Mouse (Mus musculus): ENCODE results near the gene Tmem120a. TPM values are rescaled to one million over a fixed set of nuclear protein-coding genes. Genes with fewer than 3 reads are reported as not detected.

The Tmem120a gene
- polyA plus RNA-seq, 1 experiment: 74.1 TPM

DNA sequence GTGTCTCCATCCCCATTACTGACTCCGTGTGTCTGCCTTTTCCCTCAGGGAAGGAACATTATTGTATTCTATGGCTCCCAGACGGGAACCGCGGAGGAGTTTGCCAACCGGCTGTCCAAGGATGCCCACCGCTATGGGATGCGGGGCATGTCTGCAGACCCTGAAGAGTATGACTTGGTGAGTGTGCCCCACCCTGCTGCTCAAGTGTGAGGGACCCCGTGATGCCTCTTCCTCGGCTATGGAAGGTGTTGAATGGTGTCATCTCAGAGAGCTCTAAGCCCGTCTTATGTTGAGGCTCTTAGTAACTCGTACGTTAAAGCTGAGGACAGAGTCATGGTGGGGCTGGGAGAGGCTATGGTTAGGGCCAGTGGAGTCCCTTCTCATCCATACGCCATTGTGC is 14.9 kb downstream of the Tmem120a start:
- Histone ChIP-seq H3K4me3 (replicated peaks; ENCODE audit: control insufficient read depth, low read depth, low read length) (no peak overlapping the region), H3K4me1 (ENCODE audit: control insufficient read depth, insufficient read depth, low read length) (no peaks in the 10 kb centered on the region), H3K27ac (ENCODE audit: control insufficient read depth, insufficient read depth, low read depth, low read length, poor library complexity) (no peak overlapping the region)
- 91% methylated on average over 13 of the region's 13 CpGs for WGBS
- TF ChIP-seq CTCF (IDR thresholded peaks at IDR 0.05; ENCODE audit: control insufficient read depth, insufficient read depth, low read length) (no peak), POLR2A (IDR thresholded peaks at IDR 0.05; ENCODE audit: borderline replicate concordance, control insufficient read depth, low read depth, low read length) (no peak)

GRCm38 (mm10) chr5:135728361-135728760 is 15.9 kb downstream of the Tmem120a start:
- TF ChIP-seq POLR2A (IDR thresholded peaks at IDR 0.05; ENCODE audit: borderline replicate concordance, control insufficient read depth, low read depth, low read length): no peak
- no peak for TF ChIP-seq CTCF (IDR thresholded peaks at IDR 0.05; ENCODE audit: control insufficient read depth, insufficient read depth, low read length)
- H3K4me3 ChIP-seq (replicated peaks; ENCODE audit: control insufficient read depth, low read depth, low read length): no peak overlapping the region
- WGBS: 90% methylated on average over 13 of the region's 13 CpGs

GRCm38 (mm10) chr5:135727871-135728270 is 16.4 kb downstream of the Tmem120a start:
- no peak overlapping the region for H3K27ac ChIP-seq (ENCODE audit: control insufficient read depth, insufficient read depth, low read depth, low read length, poor library complexity)
- H3K4me3 ChIP-seq (replicated peaks; ENCODE audit: control insufficient read depth, low read depth, low read length): no peak overlapping the region
- 85% methylated on average over 9 of the region's 9 CpGs for WGBS
- TF ChIP-seq POLR2A (IDR thresholded peaks at IDR 0.05; ENCODE audit: borderline replicate concordance, control insufficient read depth, low read depth, low read length) (no peak), CTCF (IDR thresholded peaks at IDR 0.05; ENCODE audit: control insufficient read depth, insufficient read depth, low read length) (no peak)
- no peaks in the 10 kb centered on the region for H3K4me1 ChIP-seq (ENCODE audit: control insufficient read depth, insufficient read depth, low read length)

More at GRCm38 (mm10) chr5:135728361-135728760, 15.9 kb downstream of the Tmem120a start:
- Histone ChIP-seq H3K27ac (ENCODE audit: control insufficient read depth, insufficient read depth, low read depth, low read length, poor library complexity) (no peak overlapping the region), H3K4me1 (ENCODE audit: control insufficient read depth, insufficient read depth, low read length) (no peaks in the 10 kb centered on the region)

DNA sequence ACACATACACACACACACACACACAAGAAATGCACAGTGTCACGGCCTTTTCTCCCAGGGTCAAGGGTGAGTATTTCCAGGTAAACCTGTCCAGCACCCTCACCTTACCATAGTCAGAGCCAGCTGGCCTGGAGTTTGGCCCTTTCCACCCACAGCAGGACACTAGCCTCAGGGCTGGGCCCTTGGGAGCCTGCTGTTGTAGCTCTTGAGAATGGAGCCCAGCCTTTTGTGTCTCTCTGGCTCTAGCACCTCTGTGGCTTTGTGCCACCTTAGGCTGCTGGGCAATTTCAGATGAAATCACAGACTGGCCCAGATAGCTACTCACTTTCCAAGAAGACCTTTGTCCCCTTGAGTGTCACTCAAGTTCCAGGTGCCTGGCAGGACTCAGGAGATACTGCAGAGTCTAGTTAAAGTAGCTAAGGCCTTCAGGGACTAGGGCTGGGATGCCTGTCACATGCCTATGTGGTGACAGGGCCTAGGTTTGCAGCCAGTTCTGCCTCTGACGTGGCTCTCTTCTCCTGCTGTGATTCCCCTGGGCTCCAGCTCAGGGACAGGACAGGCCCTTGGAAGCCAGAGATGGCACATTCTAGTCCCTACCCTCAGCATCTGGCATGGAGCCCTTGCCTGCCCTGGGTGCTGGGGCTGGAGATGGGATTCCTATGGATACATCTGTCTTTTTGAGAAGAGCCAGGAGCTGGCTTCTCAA is 17.5 kb downstream of the Tmem120a start:
- TF ChIP-seq POLR2A (IDR thresholded peaks at IDR 0.05; ENCODE audit: borderline replicate concordance, control insufficient read depth, low read depth, low read length): no peak
- no peak for TF ChIP-seq CTCF (IDR thresholded peaks at IDR 0.05; ENCODE audit: control insufficient read depth, insufficient read depth, low read length)
- Histone ChIP-seq H3K4me1 (ENCODE audit: control insufficient read depth, insufficient read depth, low read length) (no peaks in the 10 kb centered on the region), H3K27ac (ENCODE audit: control insufficient read depth, insufficient read depth, low read depth, low read length, poor library complexity) (no peak overlapping the region), H3K4me3 (replicated peaks; ENCODE audit: control insufficient read depth, low read depth, low read length) (no peak overlapping the region)
- WGBS: 81% methylated on average over 2 of the region's 2 CpGs

GRCm38 (mm10) chr5:135725991-135726390 is 18.3 kb downstream of the Tmem120a start:
- Histone ChIP-seq H3K4me1 (ENCODE audit: control insufficient read depth, insufficient read depth, low read length) (no peaks in the 10 kb centered on the region), H3K4me3 (replicated peaks; ENCODE audit: control insufficient read depth, low read depth, low read length) (no peak overlapping the region), H3K27ac (ENCODE audit: control insufficient read depth, insufficient read depth, low read depth, low read length, poor library complexity) (no peak overlapping the region)
- no peak for TF ChIP-seq CTCF (IDR thresholded peaks at IDR 0.05; ENCODE audit: control insufficient read depth, insufficient read depth, low read length)
- no peak for TF ChIP-seq POLR2A (IDR thresholded peaks at IDR 0.05; ENCODE audit: borderline replicate concordance, control insufficient read depth, low read depth, low read length)
- WGBS: 90% methylated on average over 6 of the region's 6 CpGs

DNA sequence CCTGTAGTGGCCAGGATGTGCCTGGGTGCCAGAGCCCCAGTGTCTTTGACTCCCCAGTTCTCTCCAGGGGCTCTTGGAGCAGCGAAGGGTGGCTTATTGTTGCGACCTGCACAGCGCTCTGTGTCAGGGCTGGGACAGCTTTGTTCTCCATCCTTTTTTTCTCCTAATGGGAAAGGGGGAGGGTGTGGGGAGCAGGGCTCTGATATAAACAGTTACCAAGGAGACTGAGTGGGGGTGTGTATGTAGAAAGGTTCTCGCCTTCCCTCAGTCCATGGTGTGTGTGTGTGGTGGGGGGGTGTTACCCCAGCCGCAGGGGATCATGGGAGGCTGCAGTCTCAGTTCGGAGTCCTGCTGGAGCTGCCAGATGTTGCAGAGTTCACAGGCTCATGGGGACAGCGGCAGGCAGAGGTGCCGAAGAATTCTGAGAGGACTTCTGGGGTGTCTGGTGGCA is 18.8 kb downstream of the Tmem120a start:
- Histone ChIP-seq H3K4me1 (ENCODE audit: control insufficient read depth, insufficient read depth, low read length) (no peaks in the 10 kb centered on the region), H3K4me3 (replicated peaks; ENCODE audit: control insufficient read depth, low read depth, low read length) (no peak overlapping the region), H3K27ac (ENCODE audit: control insufficient read depth, insufficient read depth, low read depth, low read length, poor library complexity) (no peak overlapping the region)
- 86% methylated on average over 8 of the region's 8 CpGs for WGBS
- TF ChIP-seq POLR2A (IDR thresholded peaks at IDR 0.05; ENCODE audit: borderline replicate concordance, control insufficient read depth, low read depth, low read length): no peak
- no peak for TF ChIP-seq CTCF (IDR thresholded peaks at IDR 0.05; ENCODE audit: control insufficient read depth, insufficient read depth, low read length)

GRCm38 (mm10) chr5:135724536-135725322 is 19.5 kb downstream of the Tmem120a start:
- Histone ChIP-seq H3K4me1 (ENCODE audit: control insufficient read depth, insufficient read depth, low read length) (no peaks in the 10 kb centered on the region), H3K4me3 (replicated peaks; ENCODE audit: control insufficient read depth, low read depth, low read length) (no peak overlapping the region), H3K27ac (ENCODE audit: control insufficient read depth, insufficient read depth, low read depth, low read length, poor library complexity) (no peak overlapping the region)
- no peak for TF ChIP-seq CTCF (IDR thresholded peaks at IDR 0.05; ENCODE audit: control insufficient read depth, insufficient read depth, low read length)
- 85% methylated on average over 9 of the region's 9 CpGs for WGBS

GRCm38 (mm10) chr5:135723165-135723751 is 21.0 kb downstream of the Tmem120a start:
- WGBS: 67% methylated on average over 3 of the region's 3 CpGs
- no peak overlapping the region for H3K4me3 ChIP-seq (replicated peaks; ENCODE audit: control insufficient read depth, low read depth, low read length)
- no peaks in the 10 kb centered on the region for H3K4me1 ChIP-seq (ENCODE audit: control insufficient read depth, insufficient read depth, low read length)
- H3K27ac ChIP-seq (ENCODE audit: control insufficient read depth, insufficient read depth, low read depth, low read length, poor library complexity): no peak overlapping the region
- TF ChIP-seq CTCF (IDR thresholded peaks at IDR 0.05; ENCODE audit: control insufficient read depth, insufficient read depth, low read length) (no peak), POLR2A (IDR thresholded peaks at IDR 0.05; ENCODE audit: borderline replicate concordance, control insufficient read depth, low read depth, low read length) (no peak)
